Mouse (Mus musculus) forebrain, embryonic 11.5 days (tissue): ENCODE results near the gene 1700008O03Rik. TPM values are rescaled to one million over a fixed set of nuclear protein-coding genes. Genes with fewer than 3 reads are reported as not detected.

Experiments used
- ATAC-seq: fragments of 200-750 bp; cut with Nextera tagmentation; replicated peaks from 2 replicates; pipeline ENCODE4 v1.8.0; 2017; ENCODE audit warnings: moderate TSS enrichment; ENCODE audit not compliant: low FRiP score
- DNase-seq: peaks from one replicate; pipeline ENCODE4 v3.0.0-alpha.2; 2017; ENCODE audit warnings: low spot score
- H3K27ac ChIP-seq: fragments of 300-500 bp; sonication (generic); 2 replicates; pipeline ENCODE4 v1.5.1; 2014; ENCODE audit warnings: low read depth, low read length
- H3K27me3 ChIP-seq: fragments of 300-500 bp; sonication (generic); 2 replicates; pipeline ENCODE4 v1.6.1; 2014; ENCODE audit warnings: mild to moderate bottlenecking, low read length, mixed read lengths; ENCODE audit not compliant: control insufficient read depth, insufficient read depth
- H3K36me3 ChIP-seq: fragments of 300-500 bp; sonication (generic); 2 replicates; pipeline ENCODE4 v1.6.1; 2014; ENCODE audit warnings: mild to moderate bottlenecking, low read length, moderate library complexity, mixed read lengths; ENCODE audit not compliant: control insufficient read depth, insufficient read depth
- H3K4me1 ChIP-seq: fragments of 300-500 bp; sonication (generic); replicated peaks from 2 replicates; pipeline ENCODE4 v1.6.1; 2014; ENCODE audit warnings: low read length, mixed read lengths; ENCODE audit not compliant: control insufficient read depth, insufficient read depth
- H3K4me2 ChIP-seq: fragments of 300-500 bp; sonication (generic); 2 replicates; pipeline ENCODE4 v1.6.1; 2014; ENCODE audit warnings: low read depth, mild to moderate bottlenecking, low read length, moderate library complexity, mixed read lengths; ENCODE audit not compliant: severe bottlenecking
- H3K4me3 ChIP-seq: fragments of 300-500 bp; sonication (generic); 2 replicates; pipeline ENCODE4 v1.5.1; 2014; ENCODE audit warnings: low read depth, low read length
- H3K9ac ChIP-seq: fragments of 300-500 bp; sonication (generic); 2 replicates; pipeline ENCODE4 v1.6.1; 2014; ENCODE audit warnings: low read length
- H3K9me3 ChIP-seq: fragments of 300-500 bp; sonication (generic); 2 replicates; pipeline ENCODE4 v1.6.1; 2016; ENCODE audit warnings: low read length, mixed read lengths; ENCODE audit not compliant: control insufficient read depth
- WGBS: fragments of 180-500 bp; shearing (Covaris S2); extraction: QIAGEN DNeasy Blood & Tissue Kit; methylation state at CpG from one replicate; pipeline ENCODE4 v1.1.7; 2014; 5-methylcytosine and 5-hydroxymethylcytosine counted together
- polyA plus RNA-seq: library from polyadenylated mRNA; unstranded; fragments of >200 nt; fragmentation: Nextera tagmentation; extraction: Ambion mirVana; gene quantifications from 2 replicates; pipeline ENCODE4 v1.2.1, GENCODE M21; 2014

Gene 1700008O03Rik
- polyA plus RNA-seq, 1 experiment from 2014 or later, result 0.96 TPM

- H3K27me3 ChIP-seq, result peaks cover 2% of the 10 kb centered on the region; the same call in 1 of the 2 replicates
- no peak overlapping the region for H3K4me3 ChIP-seq
- no peak overlapping the region for H3K9ac ChIP-seq
- no peak overlapping the region for H3K27ac ChIP-seq
- ATAC-seq (no peak), DNase-seq (no peak)
- H3K4me2 ChIP-seq, result no peak overlapping the region
- H3K4me1 ChIP-seq, result no peaks in the 10 kb centered on the region
- 81% methylated on average over 12 of the region's 12 CpGs for WGBS
- H3K9me3 ChIP-seq, result no peaks in the 10 kb centered on the region
- H3K36me3 ChIP-seq, result no peaks in the 10 kb centered on the region
These were observed 41.0 kb downstream of the 1700008O03Rik start for GRCm38 (mm10) chr7:44344622-44345021.

DNA sequence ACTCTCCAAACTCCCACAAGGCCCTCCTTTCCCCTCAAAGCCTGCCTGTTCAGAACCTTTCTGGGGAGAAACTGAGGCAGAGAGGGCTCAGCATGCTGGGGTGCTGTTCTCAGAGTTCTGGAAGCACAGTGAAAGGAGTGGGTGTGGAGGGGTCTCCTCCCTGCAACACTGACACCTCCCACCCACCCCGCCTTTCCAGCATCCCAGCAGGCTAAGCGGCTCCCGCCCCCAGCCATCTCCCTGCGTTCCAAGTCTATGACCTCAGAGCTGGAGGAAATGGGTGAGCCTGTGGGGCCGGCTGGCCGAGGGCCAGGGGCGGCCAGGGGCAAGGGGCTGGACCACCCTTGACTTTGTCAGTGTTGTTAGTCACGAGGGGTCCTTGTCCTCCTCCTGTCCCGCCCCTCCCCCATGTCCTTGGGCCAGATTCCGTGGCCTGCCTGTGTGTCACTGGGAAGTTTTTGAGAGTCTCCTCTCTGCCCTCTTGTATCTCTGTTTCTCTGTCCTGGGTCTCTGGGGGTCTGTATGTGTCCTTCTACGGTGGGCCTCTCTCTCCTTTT, 42.1 kb downstream of the 1700008O03Rik start:
- no peak overlapping the region for H3K9ac ChIP-seq
- DNase-seq, result no peak
- no peak overlapping the region for H3K4me2 ChIP-seq
- H3K4me3 ChIP-seq, result no peak overlapping the region
- 27% methylated on average over 11 of the region's 11 CpGs for WGBS
- H3K4me1 ChIP-seq, result no peaks in the 10 kb centered on the region
- H3K27ac ChIP-seq, result no peak overlapping the region
- H3K27me3 ChIP-seq, result peaks cover 4% of the 10 kb centered on the region; the same call in 1 of the 2 replicates
- H3K36me3 ChIP-seq, result no peaks in the 10 kb centered on the region
- H3K9me3 ChIP-seq, result no peaks in the 10 kb centered on the region
- ATAC-seq, result no peak

DNA sequence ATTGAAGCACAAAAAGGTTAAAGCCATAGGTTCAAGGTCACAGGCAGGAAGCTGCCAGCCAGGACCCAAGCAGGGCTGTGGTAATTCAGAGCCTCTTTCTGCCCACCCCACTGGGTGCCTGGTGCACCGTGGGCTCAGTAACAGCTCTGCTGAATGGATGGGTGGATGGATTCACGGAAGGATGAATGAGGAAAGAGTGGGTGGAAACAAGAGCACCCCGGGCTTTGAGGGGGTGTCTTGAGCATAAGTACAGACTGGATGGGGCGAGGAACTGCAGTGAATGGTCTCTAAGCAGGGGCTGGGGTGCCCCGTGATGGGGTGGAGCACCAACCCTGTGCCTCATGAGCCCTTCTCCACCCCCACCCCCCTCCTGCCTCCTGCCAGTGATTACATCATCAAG, 43.9 kb downstream of the 1700008O03Rik start:
- Histone ChIP-seq H3K9me3 (no peaks in the 10 kb centered on the region), H3K4me3 (no peak overlapping the region), H3K9ac (no peak overlapping the region), H3K36me3 (no peaks in the 10 kb centered on the region), H3K4me2 (no peak overlapping the region), H3K27me3 (peaks cover 20% of the 10 kb centered on the region), H3K27ac (no peak overlapping the region), H3K4me1 (no peaks in the 10 kb centered on the region)
- no peak for ATAC-seq
- no peak for DNase-seq
- 74% methylated on average over 5 of the region's 5 CpGs for WGBS

DNA sequence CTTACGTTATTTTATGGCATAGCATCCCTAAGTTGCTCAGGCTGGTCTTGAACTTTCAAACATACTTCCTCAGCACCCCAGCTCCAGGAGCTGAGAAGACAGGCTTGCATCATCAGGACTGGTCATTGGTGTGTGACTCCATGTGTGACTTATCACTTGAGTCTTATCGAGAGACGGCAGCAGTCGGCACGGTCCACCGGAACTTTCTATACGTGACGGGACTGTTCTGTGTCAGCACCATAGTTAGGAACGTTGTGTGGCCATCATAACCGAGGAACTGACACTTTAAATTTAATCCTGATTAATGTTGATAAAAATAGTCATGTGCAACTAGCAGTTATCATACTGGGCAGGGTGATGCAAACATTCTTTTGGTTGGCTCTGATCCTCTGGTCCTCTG, 44.5 kb downstream of the 1700008O03Rik start:
- no peak for ATAC-seq
- Histone ChIP-seq H3K4me1 (peaks cover 1% of the 10 kb centered on the region; the same call in 1 of the 2 replicates), H3K4me3 (no peak overlapping the region), H3K27me3 (peaks cover 26% of the 10 kb centered on the region), H3K36me3 (no peaks in the 10 kb centered on the region), H3K27ac (no peak overlapping the region), H3K9ac (no peak overlapping the region), H3K9me3 (no peaks in the 10 kb centered on the region), H3K4me2 (no peak overlapping the region)
- 92% methylated on average over 10 of the region's 10 CpGs for WGBS
- no peak for DNase-seq

DNA sequence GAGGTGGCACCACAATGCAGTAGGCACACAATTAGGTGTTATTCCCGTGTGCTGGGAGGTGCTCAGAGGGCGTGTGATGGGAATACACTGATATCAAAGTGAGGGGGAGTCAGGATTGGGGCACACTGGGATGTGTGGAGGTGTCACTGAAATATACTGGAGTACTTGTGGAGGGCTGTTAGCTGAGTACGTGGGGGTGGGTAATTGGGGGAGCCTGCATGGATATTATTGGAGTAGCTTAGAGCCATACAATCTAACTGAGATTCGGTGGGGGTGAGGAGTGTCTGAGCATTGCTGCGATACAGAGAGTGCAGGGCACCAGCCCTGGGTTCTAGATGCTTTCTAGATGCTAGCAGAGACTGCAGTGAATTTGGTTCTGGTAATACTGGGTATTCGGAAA, 45.4 kb downstream of the 1700008O03Rik start:
- ATAC-seq (no peak), DNase-seq (no peak)
- Histone ChIP-seq H3K4me1 (peaks cover 6% of the 10 kb centered on the region), H3K4me2 (no peak overlapping the region), H3K27me3 (peaks cover 35% of the 10 kb centered on the region), H3K9ac (no peak overlapping the region), H3K9me3 (no peaks in the 10 kb centered on the region), H3K4me3 (no peak overlapping the region), H3K27ac (no peak overlapping the region), H3K36me3 (no peaks in the 10 kb centered on the region)
- WGBS, result 79% methylated on average over 6 of the region's 6 CpGs

- Histone ChIP-seq H3K9me3 (no peaks in the 10 kb centered on the region), H3K4me3 (peak overlapping the region; percentile 46), H3K36me3 (no peaks in the 10 kb centered on the region), H3K4me1 (peaks cover 6% of the 10 kb centered on the region), H3K27ac (no peak overlapping the region), H3K9ac (no peak overlapping the region), H3K4me2 (peak overlapping the region; percentile 80; the same call in 1 of the 2 replicates), H3K27me3 (peaks cover 43% of the 10 kb centered on the region)
- no peak for ATAC-seq
- DNase-seq, result no peak
- 2% methylated on average over 32 of the region's 32 CpGs for WGBS
These were observed 48.3 kb downstream of the 1700008O03Rik start for GRCm38 (mm10) chr7:44337121-44337849.

DNA sequence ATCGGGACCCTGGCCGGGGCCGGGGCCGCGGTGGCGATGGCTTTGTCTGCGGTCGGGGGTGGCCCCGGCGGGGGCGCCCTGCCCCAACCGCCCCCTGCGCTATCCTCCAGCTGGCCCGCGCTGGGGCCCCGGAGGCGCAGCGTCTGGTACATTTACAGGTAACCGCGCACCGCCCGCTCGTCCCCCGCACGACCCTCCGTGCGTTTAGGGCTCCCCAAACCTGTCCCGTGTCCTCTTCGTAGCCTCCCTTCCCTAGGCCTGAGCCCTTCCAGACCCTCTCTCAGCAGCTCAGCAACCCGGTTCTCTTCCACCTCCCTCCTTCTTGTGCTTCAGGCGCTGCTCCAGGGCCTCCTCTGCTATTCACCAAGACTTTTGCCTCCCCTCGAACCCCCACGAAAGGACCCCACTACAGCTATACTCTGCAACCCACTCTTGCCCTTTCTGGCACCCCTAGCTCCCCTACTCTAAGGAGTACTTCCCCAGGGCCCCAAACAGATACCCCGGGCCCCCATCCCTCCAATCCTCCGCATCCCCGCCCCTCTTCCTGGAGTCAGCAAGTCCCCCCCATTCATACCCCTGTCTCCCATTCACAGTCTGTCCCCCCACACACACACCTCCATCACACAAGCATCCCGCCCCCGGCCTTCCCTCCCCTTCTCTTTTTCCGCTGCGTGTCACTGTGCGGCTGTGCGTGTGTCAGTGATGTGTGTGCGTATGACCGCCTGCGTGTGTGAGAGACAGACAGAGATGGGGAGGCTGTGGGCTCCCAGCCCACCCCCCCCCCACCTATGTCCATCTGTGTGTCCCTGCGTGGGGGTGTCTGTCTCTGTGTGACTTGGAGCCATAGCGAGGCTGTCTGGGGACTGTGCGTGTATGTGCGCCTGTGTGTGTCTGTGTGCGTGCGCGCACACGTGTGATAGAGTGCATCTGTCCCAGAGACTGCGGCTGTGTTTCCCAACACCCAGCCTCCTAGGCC, 49.3 kb downstream of the 1700008O03Rik start:
- peak overlapping the region; percentile 46 for H3K4me3 ChIP-seq
- 1% methylated on average over 39 of the region's 54 CpGs for WGBS
- no peaks in the 10 kb centered on the region for H3K9me3 ChIP-seq
- H3K4me2 ChIP-seq, result peak overlapping the region; percentile 80
- DNase-seq, result no peak
- peak overlapping the region; percentile 39 for H3K9ac ChIP-seq
- H3K36me3 ChIP-seq, result no peaks in the 10 kb centered on the region
- H3K4me1 ChIP-seq, result peaks cover 6% of the 10 kb centered on the region
- H3K27me3 ChIP-seq, result peaks cover 43% of the 10 kb centered on the region
- no peak; the same call in 1 of the 2 replicates for ATAC-seq
- H3K27ac ChIP-seq, result no peak overlapping the region

DNA sequence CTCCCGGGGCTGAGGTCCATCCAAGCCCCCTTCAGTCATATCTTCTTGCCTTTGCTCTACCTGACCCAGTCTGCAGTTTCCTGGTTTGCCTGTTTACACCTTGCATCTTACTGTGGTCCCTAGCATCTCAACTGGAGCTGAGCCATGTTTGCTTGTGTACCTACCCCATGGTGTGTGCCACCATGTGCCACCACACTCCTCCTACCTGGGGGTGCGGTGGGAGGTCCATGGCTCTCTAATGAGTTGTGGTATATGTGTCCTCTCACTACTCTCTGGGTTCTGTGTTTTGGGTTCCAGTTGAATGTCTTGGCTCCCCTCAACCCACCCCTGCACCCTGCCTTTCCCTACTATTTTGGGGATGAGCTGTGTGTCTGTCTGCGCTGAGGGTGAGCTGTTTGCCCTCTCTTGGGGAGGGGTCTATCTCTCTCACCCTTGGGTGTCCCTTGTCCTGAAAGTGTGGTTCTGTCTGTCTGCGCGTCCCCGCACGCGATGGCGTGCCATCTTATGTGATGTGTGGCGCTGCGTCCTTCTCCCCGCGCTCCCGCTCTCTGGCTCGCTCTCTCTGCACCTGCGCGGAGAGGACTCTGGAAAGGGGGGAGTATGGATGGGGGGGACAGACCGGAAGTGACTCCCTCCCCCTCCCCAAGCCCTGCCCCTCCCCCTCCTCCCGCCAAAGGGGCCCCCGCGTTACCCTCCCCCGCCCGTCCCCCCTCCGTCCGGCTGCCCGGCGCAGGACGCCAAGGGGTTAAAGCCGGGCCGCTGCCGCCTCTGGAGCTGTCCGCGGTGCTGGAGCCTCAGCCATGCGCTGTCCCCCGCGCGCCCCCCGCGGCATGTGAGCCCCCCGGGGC, 50.4 kb downstream of the 1700008O03Rik start:
- WGBS, result 4% methylated on average over 21 of the region's 40 CpGs
- Histone ChIP-seq H3K27ac (no peak overlapping the region), H3K9me3 (no peaks in the 10 kb centered on the region)

More for the DNA sequence above, 50.4 kb downstream of the 1700008O03Rik start:
- Histone ChIP-seq H3K4me3 (peak overlapping the region; percentile 46), H3K4me2 (peak overlapping the region; percentile 80), H3K4me1 (peaks cover 6% of the 10 kb centered on the region), H3K9ac (peak overlapping the region; percentile 39), H3K27me3 (peaks cover 43% of the 10 kb centered on the region), H3K36me3 (no peaks in the 10 kb centered on the region)
- peak; percentile 56; the same call in 1 of the 2 replicates for ATAC-seq
- peak; percentile 84 for DNase-seq
